Mouse (Mus musculus): Measurements from ENCODE around the gene Cc2d2a.

DNA sequence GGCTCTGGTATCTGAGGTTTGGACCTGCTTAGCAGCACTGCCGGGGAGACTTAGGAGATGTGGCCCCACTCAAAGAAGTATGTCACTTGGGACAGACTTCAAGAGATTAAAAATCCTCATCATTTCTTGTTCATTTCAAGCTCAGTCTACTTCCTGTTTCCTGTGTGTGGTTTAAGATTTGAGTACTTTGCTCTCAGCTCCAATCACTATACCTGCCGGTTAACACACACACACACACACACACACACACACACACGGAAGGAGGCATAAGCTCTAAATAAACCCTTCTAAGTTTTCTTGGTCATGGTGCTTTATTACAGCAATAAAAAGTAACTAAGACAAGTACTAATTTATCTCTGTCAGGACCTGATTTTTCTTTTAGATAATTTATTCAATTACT is 109.4 kb downstream of the Cc2d2a start:
- TF ChIP-seq CTCF (IDR thresholded peaks at IDR 0.05; ENCODE audit: borderline replicate concordance, extremely low read depth, insufficient read depth, insufficient read length) (no peak), POLR2A (IDR thresholded peaks at IDR 0.05; ENCODE audit: borderline replicate concordance, extremely low read depth, insufficient read depth, insufficient read length, poor library complexity, severe bottlenecking) (no peak)
